Mouse (Mus musculus) stomach, embryonic 14.5 days (tissue): ENCODE results near the gene Ndufv2. TPM values are rescaled to one million over a fixed set of nuclear protein-coding genes. Genes with fewer than 3 reads are reported as not detected.

Source experiments
- polyA plus RNA-seq: library from polyadenylated mRNA; unstranded; fragments of >200 nt; fragmentation: Nextera tagmentation; extraction: Ambion mirVana; gene quantifications from 2 replicates; pipeline ENCODE4 v1.2.1, GENCODE M21; 2014

The Ndufv2 gene
- polyA plus RNA-seq, 1 experiment from 2014 or later: 364 TPM

Other genes starting within 250 kb of the Ndufv2 start
- gene Ralbp1, start 215.8 kb downstream of the Ndufv2 start, polyA plus RNA-seq: 77.4 and 97.3 TPM in 2 replicates
- gene Twsg1, start 150.3 kb downstream of the Ndufv2 start, polyA plus RNA-seq: 158 and 159 TPM in 2 replicates
- gene Ankrd12, start 24.5 kb downstream of the Ndufv2 start, polyA plus RNA-seq: 32.8 and 33.5 TPM in 2 replicates
- gene Washc1, start 10.0 kb upstream of the Ndufv2 start, polyA plus RNA-seq: 38.0 and 38.2 TPM in 2 replicates
- 23.2 and 23.6 TPM in 2 replicates for gene Ddx11, start 22.0 kb upstream of the Ndufv2 start, polyA plus RNA-seq